Mouse (Mus musculus): Measurements from ENCODE around the gene Xxylt1. TPM values are rescaled to one million over a fixed set of nuclear protein-coding genes. Genes with fewer than 3 reads are reported as not detected.

Xxylt1 gene
- total and polyA plus RNA-seq, 2 experiments from 2014 or later: 14.0 to 24.3 TPM

DNA sequence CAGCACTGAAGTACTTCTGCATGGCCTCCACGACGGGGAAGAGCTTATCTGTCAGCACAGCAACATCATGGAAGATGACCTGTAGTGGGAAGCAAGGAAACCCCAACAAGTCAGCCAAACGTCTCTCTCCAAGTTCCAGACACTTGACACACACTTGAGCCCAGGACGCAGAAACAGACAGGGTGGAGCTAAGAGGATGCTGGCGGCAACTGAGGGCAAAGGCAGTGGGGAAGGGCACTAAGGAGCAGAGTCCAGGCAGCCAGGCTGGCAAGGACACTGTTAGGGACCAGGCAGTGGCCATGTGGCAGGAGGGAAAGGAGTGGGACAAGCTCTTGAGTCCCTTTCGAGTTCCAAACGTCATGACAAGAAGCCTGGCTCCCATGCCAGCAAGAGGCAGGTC is 30.5 kb downstream of the Xxylt1 start:
- Histone ChIP-seq H3K27ac (ENCODE audit: low read depth, low read length) (no peak overlapping the region), H3K4me3 (ENCODE audit: low read depth, low read length) (no peak overlapping the region), H3K4me2 (ENCODE audit: low read depth) (no peak overlapping the region), H3K36me3 (ENCODE audit: insufficient read depth) (no peaks in the 10 kb centered on the region), H3K9me3 (ENCODE audit: low read length) (no peaks in the 10 kb centered on the region), H3K27me3 (ENCODE audit: insufficient read depth, low read length) (no peaks in the 10 kb centered on the region), H3K9ac (no peak overlapping the region), H3K4me1 (ENCODE audit: insufficient read depth) (no peaks in the 10 kb centered on the region)
- 89% methylated on average over 7 of the region's 7 CpGs for whole genome bisulfite sequencing
- ATAC-seq (no peak), DNase-seq (no peak)
- TF ChIP-seq CTCF (IDR thresholded peaks at IDR 0.05; ENCODE audit: low read depth): no peak

DNA sequence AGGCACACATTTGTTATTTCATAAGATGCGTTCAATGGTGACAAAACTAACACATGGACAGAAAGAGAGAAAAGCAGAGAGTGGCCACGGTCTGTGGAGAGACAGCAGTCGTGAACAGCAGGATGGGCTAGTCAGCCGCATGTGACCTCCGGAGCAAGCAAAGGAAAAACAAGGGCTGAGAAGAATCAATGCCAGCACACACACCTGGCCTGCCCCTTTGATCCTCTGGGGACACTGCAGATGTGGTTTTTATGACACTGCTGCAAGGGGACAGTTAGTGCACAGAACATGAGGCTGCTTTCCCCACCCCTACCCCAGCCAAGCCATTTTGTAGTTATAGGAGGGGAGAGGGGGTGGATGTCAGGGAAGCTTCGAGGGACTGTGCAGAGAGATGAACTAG is 33.0 kb downstream of the Xxylt1 start:
- no peak for DNase-seq
- Histone ChIP-seq H3K4me3 (ENCODE audit: low read depth, low read length) (no peak overlapping the region), H3K27me3 (ENCODE audit: insufficient read depth, low read length) (no peaks in the 10 kb centered on the region), H3K9ac (no peak overlapping the region), H3K9me3 (ENCODE audit: low read length) (no peaks in the 10 kb centered on the region), H3K36me3 (ENCODE audit: insufficient read depth) (no peaks in the 10 kb centered on the region), H3K27ac (ENCODE audit: low read depth, low read length) (no peak overlapping the region), H3K4me1 (ENCODE audit: insufficient read depth) (no peaks in the 10 kb centered on the region), H3K4me2 (ENCODE audit: low read depth) (no peak overlapping the region)
- no peak for TF ChIP-seq CTCF (IDR thresholded peaks at IDR 0.05; ENCODE audit: low read depth)
- ATAC-seq: no peak
- 90% methylated on average over 6 of the region's 6 CpGs for WGBS

- DNase-seq (no peak), ATAC-seq (no peak)
- Histone ChIP-seq H3K4me2 (ENCODE audit: low read depth) (no peak overlapping the region), H3K27me3 (ENCODE audit: insufficient read depth, low read length) (no peaks in the 10 kb centered on the region), H3K36me3 (ENCODE audit: insufficient read depth) (no peaks in the 10 kb centered on the region), H3K9me3 (ENCODE audit: low read length) (no peaks in the 10 kb centered on the region), H3K9ac (no peak overlapping the region), H3K4me1 (ENCODE audit: insufficient read depth) (no peaks in the 10 kb centered on the region), H3K27ac (ENCODE audit: low read depth, low read length) (no peak overlapping the region), H3K4me3 (ENCODE audit: low read depth, low read length) (no peak overlapping the region)
- WGBS: 72% methylated on average over 10 of the region's 10 CpGs
- no peak for TF ChIP-seq CTCF (IDR thresholded peaks at IDR 0.05; ENCODE audit: low read depth)
Observed at GRCm38 (mm10) chr16:31047186-31047898, 33.9 kb downstream of the Xxylt1 start.

DNA sequence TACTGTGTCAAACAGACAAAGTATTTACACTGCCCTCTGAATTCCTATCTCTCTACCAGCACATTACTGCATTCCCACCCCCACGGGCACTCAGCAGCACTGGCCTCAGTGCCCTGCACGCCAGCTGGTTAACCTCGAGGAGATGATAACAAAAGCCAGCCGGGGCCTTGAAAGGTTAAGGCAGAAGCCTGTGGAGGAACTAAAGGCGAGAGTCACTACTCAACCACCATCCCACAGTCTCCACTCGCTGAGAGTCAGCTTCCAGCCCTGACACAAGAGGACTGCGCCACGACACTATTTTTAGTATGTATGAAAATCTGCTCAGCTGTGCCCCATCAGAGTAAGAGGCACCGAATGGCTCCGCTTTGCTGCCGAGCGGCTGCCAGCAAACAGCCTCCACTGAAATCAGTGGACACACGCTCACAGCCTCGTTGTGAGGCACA is 35.0 kb downstream of the Xxylt1 start:
- Histone ChIP-seq H3K9ac (no peak overlapping the region), H3K4me3 (ENCODE audit: low read depth, low read length) (no peak overlapping the region), H3K27ac (ENCODE audit: low read depth, low read length) (0 out of 2 replicates have a peak overlapping the region, but pooled peaks have one; percentile 40), H3K36me3 (ENCODE audit: insufficient read depth) (no peaks in the 10 kb centered on the region), H3K27me3 (ENCODE audit: insufficient read depth, low read length) (no peaks in the 10 kb centered on the region), H3K4me1 (ENCODE audit: insufficient read depth) (no peaks in the 10 kb centered on the region), H3K4me2 (ENCODE audit: low read depth) (no peak overlapping the region), H3K9me3 (ENCODE audit: low read length) (no peaks in the 10 kb centered on the region)
- WGBS: 60% methylated on average over 14 of the region's 14 CpGs
- DNase-seq: peak; percentile 27
- TF ChIP-seq CTCF (IDR thresholded peaks at IDR 0.05; ENCODE audit: low read depth): no peak
- ATAC-seq: peak; percentile 60; the same call in 1 of the 2 replicates

DNA sequence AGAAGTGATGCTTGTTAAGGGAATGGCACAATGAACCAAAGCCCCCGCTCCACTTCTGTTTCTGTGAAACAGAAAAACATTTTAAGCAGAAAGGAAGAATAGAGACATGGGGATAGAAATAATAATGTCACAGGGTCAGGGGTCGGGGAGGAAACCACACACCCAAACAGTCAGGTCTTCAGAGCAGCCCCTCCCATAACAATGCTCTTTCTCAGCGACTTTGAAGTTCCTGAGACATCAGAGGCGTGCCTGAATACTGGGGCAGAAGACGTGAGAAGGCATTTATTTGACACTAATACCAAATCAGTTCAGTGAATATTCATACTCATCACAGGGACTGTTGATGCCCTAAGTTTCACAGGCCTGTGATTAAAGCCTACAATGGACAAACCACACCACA is 36.0 kb downstream of the Xxylt1 start:
- H3K27me3 ChIP-seq (ENCODE audit: insufficient read depth, low read length): no peaks in the 10 kb centered on the region
- no peak overlapping the region for H3K4me2 ChIP-seq (ENCODE audit: low read depth)
- 62% methylated on average over 5 of the region's 5 CpGs for WGBS
- no peaks in the 10 kb centered on the region for H3K9me3 ChIP-seq (ENCODE audit: low read length)
- H3K9ac ChIP-seq: no peak overlapping the region
- H3K4me3 ChIP-seq (ENCODE audit: low read depth, low read length): no peak overlapping the region
- no peak for TF ChIP-seq CTCF (IDR thresholded peaks at IDR 0.05; ENCODE audit: low read depth)
- no peaks in the 10 kb centered on the region for H3K36me3 ChIP-seq (ENCODE audit: insufficient read depth)
- no peak for ATAC-seq
- DNase-seq: no peak
- no peak overlapping the region for H3K27ac ChIP-seq (ENCODE audit: low read depth, low read length)
- no peaks in the 10 kb centered on the region for H3K4me1 ChIP-seq (ENCODE audit: insufficient read depth)

GRCm38 (mm10) chr16:31043136-31043535 is 38.1 kb downstream of the Xxylt1 start:
- Histone ChIP-seq H3K36me3 (ENCODE audit: insufficient read depth) (no peaks in the 10 kb centered on the region), H3K27ac (ENCODE audit: low read depth, low read length) (no peak overlapping the region), H3K9ac (no peak overlapping the region), H3K4me1 (ENCODE audit: insufficient read depth) (no peaks in the 10 kb centered on the region), H3K9me3 (ENCODE audit: low read length) (no peaks in the 10 kb centered on the region), H3K4me2 (ENCODE audit: low read depth) (no peak overlapping the region), H3K27me3 (ENCODE audit: insufficient read depth, low read length) (no peaks in the 10 kb centered on the region), H3K4me3 (ENCODE audit: low read depth, low read length) (no peak overlapping the region)
- no peak for ATAC-seq
- no peak for DNase-seq
- WGBS: 95% methylated on average over 5 of the region's 5 CpGs
- no peak for TF ChIP-seq CTCF (IDR thresholded peaks at IDR 0.05; ENCODE audit: low read depth)

GRCm38 (mm10) chr16:31041566-31041965 is 39.7 kb downstream of the Xxylt1 start:
- no peaks in the 10 kb centered on the region for H3K9me3 ChIP-seq (ENCODE audit: low read length)
- no peak overlapping the region for H3K9ac ChIP-seq
- H3K27me3 ChIP-seq (ENCODE audit: insufficient read depth, low read length): no peaks in the 10 kb centered on the region
- no peaks in the 10 kb centered on the region for H3K36me3 ChIP-seq (ENCODE audit: insufficient read depth)
- 99% methylated on average over 2 of the region's 2 CpGs for WGBS
- H3K4me2 ChIP-seq (ENCODE audit: low read depth): no peak overlapping the region
- no peak overlapping the region for H3K4me3 ChIP-seq (ENCODE audit: low read depth, low read length)
- ATAC-seq (no peak), DNase-seq (no peak)
- H3K27ac ChIP-seq (ENCODE audit: low read depth, low read length): no peak overlapping the region
- TF ChIP-seq CTCF (IDR thresholded peaks at IDR 0.05; ENCODE audit: low read depth): no peak
- no peaks in the 10 kb centered on the region for H3K4me1 ChIP-seq (ENCODE audit: insufficient read depth)
